Mouse (Mus musculus): ENCODE results near the gene Suv39h2. TPM values are rescaled to one million over a fixed set of nuclear protein-coding genes. Genes with fewer than 3 reads are reported as not detected.

Gene Suv39h2
- total RNA-seq, 4 experiments from 2014 or later, result 0.59 to 1.4 (median 0.71) TPM

GRCm38 (mm10) chr2:3423841-3424578 is 50.8 kb downstream of the Suv39h2 start, which contains the start of gene Dclre1c:
Gene Dclre1c (plus strand): TSS chr2:3424131.
- DNase-seq (ENCODE audit: low spot score in 2 of 2), result peak; percentile 79 to 80

GRCm38 (mm10) chr2:3422548-3422947 is 52.3 kb downstream of the Suv39h2 start, which contains the start of gene Meig1:
Gene Meig1 (minus strand): TSS chr2:3422648.
- no peak for DNase-seq (ENCODE audit: low spot score in 2 of 2)

GRCm38 (mm10) chr2:3420157-3420556 is 54.7 kb downstream of the Suv39h2 start:
- no peak for DNase-seq (ENCODE audit: low spot score in 2 of 2)

- DNase-seq (ENCODE audit: low spot score in 2 of 2), result peak; percentile 93 to 94
Measured at GRCm38 (mm10) chr2:3418883-3419431, 55.9 kb downstream of the Suv39h2 start.

- DNase-seq (ENCODE audit: low spot score in 2 of 2), result no peak
Measured at GRCm38 (mm10) chr2:3415676-3416075, 59.2 kb downstream of the Suv39h2 start.

GRCm38 (mm10) chr2:3414241-3414640 is 60.6 kb downstream of the Suv39h2 start:
- peak; percentile 20 to 26 for DNase-seq (ENCODE audit: low spot score in 2 of 2)

- DNase-seq (ENCODE audit: low spot score in 2 of 2), result no peak
Measured at GRCm38 (mm10) chr2:3407756-3408155, 67.1 kb downstream of the Suv39h2 start.

GRCm38 (mm10) chr2:3405981-3406380 is 68.8 kb downstream of the Suv39h2 start:
- no peak for DNase-seq (ENCODE audit: low spot score in 2 of 2)

Other genes starting within 250 kb of the Suv39h2 start
- gene Nmt2, start 190.8 kb downstream of the Suv39h2 start, total RNA-seq (2022), result 10 to 100 TPM in 3 of 4 experiments, 1 to 10 TPM in 1; 10.0 to 17.1 (median 13.1) TPM
- gene Rpp38, start 142.4 kb downstream of the Suv39h2 start, total RNA-seq (2022), result 1 to 10 TPM; 5.3 to 9.1 (median 6.3) TPM
- gene Acbd7, start 138.9 kb downstream of the Suv39h2 start, total RNA-seq (2022), result 1 to 10 TPM in 1 of 4 experiments, not detected in 3; 1.4 TPM
- not detected for gene Olah, start 77.8 kb downstream of the Suv39h2 start, total RNA-seq (2022)
- gene Meig1, start 52.4 kb downstream of the Suv39h2 start, total RNA-seq (2022), result not detected
- gene Dclre1c, start 50.9 kb downstream of the Suv39h2 start, total RNA-seq (2022), result 1 to 10 TPM; 1.4 to 2.5 (median 2.1) TPM
- gene Gm45902, start 37.8 kb upstream of the Suv39h2 start, total RNA-seq (2022), result under 1 TPM; 0.51 to 0.87 (median 0.73) TPM
- gene Hspa14, start 37.8 kb upstream of the Suv39h2 start, total RNA-seq (2022), result 10 to 100 TPM in 2 of 4 experiments, 1 to 10 TPM in 2; 8.3 to 11.1 (median 10.2) TPM
- 10 to 100 TPM; 46.1 to 59.1 (median 53.0) TPM for gene Cdnf, start 38.0 kb upstream of the Suv39h2 start, total RNA-seq (2022)
- 1 to 10 TPM in 3 of 4 experiments, under 1 TPM in 1; 0.94 to 3.6 (median 1.3) TPM for gene Fam107b, start 95.5 kb upstream of the Suv39h2 start, total RNA-seq (2022)

Data from gastrocnemius, adult 8-10 months (tissue).